Mouse (Mus musculus): ENCODE results near the gene Prc1. TPM values are rescaled to one million over a fixed set of nuclear protein-coding genes. Genes with fewer than 3 reads are reported as not detected.

Prc1 gene
- polyA plus RNA-seq, 1 experiment from 2014 or later, result 8.4 TPM

DNA sequence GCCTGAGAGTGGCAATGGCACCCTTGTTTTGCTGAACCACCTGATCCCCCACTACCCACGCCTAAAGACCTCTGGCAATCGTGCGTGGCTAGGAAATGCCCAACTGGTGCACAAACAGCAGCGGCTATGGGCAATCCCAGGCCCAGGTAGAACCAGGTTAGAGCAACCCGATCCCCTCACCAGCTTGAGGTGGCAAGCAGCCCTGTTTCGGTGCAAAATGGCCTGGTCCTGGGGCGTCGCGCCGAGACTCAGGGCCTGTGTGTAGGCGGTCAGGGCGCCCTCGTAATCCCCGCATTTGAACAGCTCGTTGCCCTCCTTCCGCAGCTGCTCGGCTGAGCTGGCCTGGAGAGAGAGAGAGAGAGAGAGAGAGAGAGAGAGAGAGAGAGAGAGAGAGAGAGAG is 45.1 kb downstream of the Prc1 start:
- WGBS, result 9% methylated on average over 17 of the region's 17 CpGs
- ATAC-seq (no peak), DNase-seq (ENCODE audit: low spot score) (peak; percentile 32)
- Histone ChIP-seq H3K27me3 (replicated peaks; ENCODE audit: insufficient read depth, low read length) (no peaks in the 10 kb centered on the region), H3K27ac (ENCODE audit: low read length) (0 out of 2 replicates have a peak overlapping the region, but pooled peaks have one; percentile 43), H3K36me3 (ENCODE audit: insufficient read depth, low read length) (peaks cover 27% of the 10 kb centered on the region), H3K4me3 (ENCODE audit: low read depth, low read length) (peak overlapping the region; percentile 59), H3K4me1 (ENCODE audit: insufficient read depth, low read depth, low read length) (peaks cover 15% of the 10 kb centered on the region; the same call in 1 of the 2 replicates), H3K9me3 (ENCODE audit: low read length) (no peaks in the 10 kb centered on the region), H3K9ac (replicated peaks; ENCODE audit: low read depth) (peak overlapping the region; percentile 52), H3K4me2 (replicated peaks; ENCODE audit: low read depth, low read length) (peak overlapping the region; percentile 75)
- TF ChIP-seq CTCF (IDR thresholded peaks at IDR 0.05) (no peak), EP300 (IDR thresholded peaks at IDR 0.05) (no peak)

DNA sequence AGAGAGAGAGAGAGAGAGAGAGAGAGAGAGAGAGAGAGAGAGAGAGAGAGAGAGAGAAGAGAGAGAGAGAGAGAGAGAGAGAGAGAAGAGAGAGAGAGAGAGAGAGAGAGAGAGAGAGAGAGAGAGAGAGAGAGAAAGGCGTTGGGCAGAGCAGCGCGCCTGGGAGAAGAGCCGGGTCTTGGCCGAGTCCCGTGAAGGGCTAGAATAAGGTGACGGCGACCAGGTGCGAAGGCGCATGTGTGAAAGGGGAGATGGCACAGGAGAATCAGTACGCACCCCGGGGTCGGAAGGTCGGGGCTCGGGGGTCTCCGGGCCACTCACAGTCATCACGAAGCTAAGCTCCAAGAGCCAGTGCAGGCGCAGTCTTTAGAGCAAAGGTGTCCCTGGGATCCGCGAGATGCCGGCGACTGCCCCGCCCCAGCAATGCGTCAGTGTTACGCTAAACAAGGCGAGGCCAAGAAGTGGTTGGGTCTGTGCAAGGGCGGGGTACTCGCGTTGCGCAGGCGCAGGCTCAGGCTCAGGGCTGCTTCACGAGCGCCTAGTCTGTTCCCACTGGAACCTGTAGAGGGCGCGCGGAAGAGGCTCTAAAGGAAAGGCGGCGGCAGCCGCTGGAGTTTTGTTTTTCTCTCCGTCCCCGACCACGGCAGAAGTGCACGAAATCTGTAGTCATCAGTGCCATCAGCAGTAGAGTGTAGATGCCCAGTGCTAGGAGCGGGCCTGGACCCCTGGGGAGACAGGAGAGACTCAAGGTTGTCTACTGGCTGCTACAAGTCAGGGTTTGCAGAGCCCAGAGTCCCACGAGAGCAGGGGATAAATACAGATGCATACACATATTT is 45.8 kb downstream of the Prc1 start:
- Histone ChIP-seq H3K27me3 (replicated peaks; ENCODE audit: insufficient read depth, low read length) (no peaks in the 10 kb centered on the region), H3K4me3 (ENCODE audit: low read depth, low read length) (peak overlapping the region; percentile 59), H3K27ac (ENCODE audit: low read length) (peak overlapping the region; percentile 90), H3K4me2 (replicated peaks; ENCODE audit: low read depth, low read length) (peak overlapping the region; percentile 75), H3K9ac (replicated peaks; ENCODE audit: low read depth) (peak overlapping the region; percentile 51), H3K36me3 (ENCODE audit: insufficient read depth, low read length) (peaks cover 20% of the 10 kb centered on the region), H3K4me1 (ENCODE audit: insufficient read depth, low read depth, low read length) (peaks cover 15% of the 10 kb centered on the region; the same call in 1 of the 2 replicates), H3K9me3 (ENCODE audit: low read length) (no peaks in the 10 kb centered on the region)
- ATAC-seq (peak; percentile 98), DNase-seq (ENCODE audit: low spot score) (peak; percentile 98)
- TF ChIP-seq EP300 (IDR thresholded peaks at IDR 0.05) (no peak), CTCF (IDR thresholded peaks at IDR 0.05) (peak; percentile 88)
- WGBS, result under 1% methylated on average over 44 of the region's 45 CpGs

- Histone ChIP-seq H3K4me1 (ENCODE audit: insufficient read depth, low read depth, low read length) (peaks cover 15% of the 10 kb centered on the region; the same call in 1 of the 2 replicates), H3K4me2 (replicated peaks; ENCODE audit: low read depth, low read length) (peak within 1 kb of the TSS; percentile 75), H3K9me3 (ENCODE audit: low read length) (no peaks in the 10 kb centered on the region), H3K36me3 (ENCODE audit: insufficient read depth, low read length) (peaks cover 12% of the 10 kb centered on the region), H3K27ac (ENCODE audit: low read length) (peak within 1 kb of the TSS; percentile 90), H3K4me3 (ENCODE audit: low read depth, low read length) (peak within 1 kb of the TSS; percentile 59), H3K9ac (replicated peaks; ENCODE audit: low read depth) (peak within 1 kb of the TSS; percentile 51), H3K27me3 (replicated peaks; ENCODE audit: insufficient read depth, low read length) (no peaks in the 10 kb centered on the region)
- DNase-seq (ENCODE audit: low spot score) (peak; percentile 93), ATAC-seq (peak; percentile 72)
- 2% methylated on average over 11 of the region's 11 CpGs for WGBS
- no peak for TF ChIP-seq EP300 (IDR thresholded peaks at IDR 0.05)
- TF ChIP-seq CTCF (IDR thresholded peaks at IDR 0.05), result peak; percentile 81
These were observed 46.5 kb downstream of the Prc1 start, which contains the start of gene Unc45a for GRCm38 (mm10) chr7:80340793-80341192. Gene Unc45a (minus strand): TSS chr7:80341005.

- H3K27ac ChIP-seq (ENCODE audit: low read length), result no peak overlapping the region
- 67% methylated on average over 7 of the region's 7 CpGs for WGBS
- no peak overlapping the region for H3K4me3 ChIP-seq (ENCODE audit: low read depth, low read length)
- H3K9me3 ChIP-seq (ENCODE audit: low read length), result no peaks in the 10 kb centered on the region
- ATAC-seq, result no peak
- H3K9ac ChIP-seq (replicated peaks; ENCODE audit: low read depth), result no peak overlapping the region
- no peak for TF ChIP-seq CTCF (IDR thresholded peaks at IDR 0.05)
- no peak for TF ChIP-seq EP300 (IDR thresholded peaks at IDR 0.05)
- H3K27me3 ChIP-seq (replicated peaks; ENCODE audit: insufficient read depth, low read length), result no peaks in the 10 kb centered on the region
- H3K4me1 ChIP-seq (ENCODE audit: insufficient read depth, low read depth, low read length), result peaks cover 15% of the 10 kb centered on the region; the same call in 1 of the 2 replicates
- H3K4me2 ChIP-seq (replicated peaks; ENCODE audit: low read depth, low read length), result no peak overlapping the region
- H3K36me3 ChIP-seq (ENCODE audit: insufficient read depth, low read length), result 0 out of 2 replicates have a peak, but pooled peaks cover 4% of the 10 kb centered on the region
- DNase-seq (ENCODE audit: low spot score), result no peak
These were observed 47.5 kb downstream of the Prc1 start for GRCm38 (mm10) chr7:80341793-80342192.

- no peak for TF ChIP-seq EP300 (IDR thresholded peaks at IDR 0.05)
- TF ChIP-seq CTCF (IDR thresholded peaks at IDR 0.05), result peak; percentile 86
- Histone ChIP-seq H3K4me3 (ENCODE audit: low read depth, low read length) (peak within 1 kb of the TSS; percentile 50), H3K27ac (ENCODE audit: low read length) (peak within 1 kb of the TSS; percentile 66), H3K4me2 (replicated peaks; ENCODE audit: low read depth, low read length) (peak within 1 kb of the TSS; percentile 81), H3K9ac (replicated peaks; ENCODE audit: low read depth) (peak within 1 kb of the TSS; percentile 56), H3K4me1 (ENCODE audit: insufficient read depth, low read depth, low read length) (peaks cover 15% of the 10 kb centered on the region; the same call in 1 of the 2 replicates), H3K27me3 (replicated peaks; ENCODE audit: insufficient read depth, low read length) (no peaks in the 10 kb centered on the region), H3K9me3 (ENCODE audit: low read length) (no peaks in the 10 kb centered on the region), H3K36me3 (ENCODE audit: insufficient read depth, low read length) (no peaks in the 10 kb centered on the region)
- ATAC-seq (peak; percentile 38), DNase-seq (ENCODE audit: low spot score) (peak; percentile 96)
- 2% methylated on average over 25 of the region's 25 CpGs for WGBS
These were observed 48.6 kb downstream of the Prc1 start, which contains the start of gene Hddc3 for GRCm38 (mm10) chr7:80342858-80343257. Gene Hddc3 (plus strand): TSS chr7:80343104.

- Histone ChIP-seq H3K27me3 (replicated peaks; ENCODE audit: insufficient read depth, low read length) (no peaks in the 10 kb centered on the region), H3K9ac (replicated peaks; ENCODE audit: low read depth) (peak overlapping the region; percentile 56), H3K27ac (ENCODE audit: low read length) (peak overlapping the region; percentile 66), H3K36me3 (ENCODE audit: insufficient read depth, low read length) (no peaks in the 10 kb centered on the region), H3K4me1 (ENCODE audit: insufficient read depth, low read depth, low read length) (peaks cover 15% of the 10 kb centered on the region; the same call in 1 of the 2 replicates), H3K4me2 (replicated peaks; ENCODE audit: low read depth, low read length) (peak overlapping the region; percentile 81), H3K9me3 (ENCODE audit: low read length) (no peaks in the 10 kb centered on the region), H3K4me3 (ENCODE audit: low read depth, low read length) (peak overlapping the region; percentile 50)
- 25% methylated on average over 19 of the region's 19 CpGs for WGBS
- DNase-seq (ENCODE audit: low spot score) (no peak), ATAC-seq (no peak)
- TF ChIP-seq CTCF (IDR thresholded peaks at IDR 0.05) (no peak), EP300 (IDR thresholded peaks at IDR 0.05) (no peak)
These were observed 49.2 kb downstream of the Prc1 start for GRCm38 (mm10) chr7:80343270-80344018.
